Mouse (Mus musculus): Measurements from ENCODE around the gene Synpr.

Gene Synpr

GRCm38 (mm10) chr14:13553616-13554370 lies 269.2 kb downstream of the Synpr start:
- no peak for DNase-seq (ENCODE audit: low spot score)

GRCm38 (mm10) chr14:13554631-13555030 lies 270.1 kb downstream of the Synpr start:
- no peak for DNase-seq (ENCODE audit: low spot score)

- no peak for DNase-seq (ENCODE audit: low spot score)
Observed at GRCm38 (mm10) chr14:13558117-13558516, 273.5 kb downstream of the Synpr start.

GRCm38 (mm10) chr14:13567250-13567649 lies 282.7 kb downstream of the Synpr start:
- no peak for DNase-seq (ENCODE audit: low spot score)

GRCm38 (mm10) chr14:13567996-13568395 lies 283.4 kb downstream of the Synpr start:
- DNase-seq (ENCODE audit: low spot score), result no peak

GRCm38 (mm10) chr14:13571941-13572340 lies 287.4 kb downstream of the Synpr start:
- DNase-seq (ENCODE audit: low spot score), result no peak

GRCm38 (mm10) chr14:13572530-13572929 lies 287.9 kb downstream of the Synpr start:
- no peak for DNase-seq (ENCODE audit: low spot score)

GRCm38 (mm10) chr14:13578101-13578500 lies 293.5 kb downstream of the Synpr start:
- DNase-seq (ENCODE audit: low spot score), result no peak

GRCm38 (mm10) chr14:13578744-13579143 lies 294.2 kb downstream of the Synpr start:
- DNase-seq (ENCODE audit: low spot score), result no peak

- peak; percentile 39 for DNase-seq (ENCODE audit: low spot score)
Observed at GRCm38 (mm10) chr14:13593321-13593940, 308.9 kb downstream of the Synpr start.

GRCm38 (mm10) chr14:13596251-13596650 lies 311.7 kb downstream of the Synpr start:
- DNase-seq (ENCODE audit: low spot score), result no peak

- DNase-seq (ENCODE audit: low spot score), result no peak
Observed at GRCm38 (mm10) chr14:13597204-13597603, 312.6 kb downstream of the Synpr start.

GRCm38 (mm10) chr14:13620531-13620930 lies 336.0 kb downstream of the Synpr start:
- no peak for DNase-seq (ENCODE audit: low spot score)

- DNase-seq (ENCODE audit: low spot score), result no peak
Observed at GRCm38 (mm10) chr14:13649865-13650264, 365.3 kb downstream of the Synpr start.

GRCm38 (mm10) chr14:13651039-13651438 lies 366.5 kb downstream of the Synpr start:
- DNase-seq (ENCODE audit: low spot score), result no peak

GRCm38 (mm10) chr14:13651541-13652298 lies 367.1 kb downstream of the Synpr start:
- DNase-seq (ENCODE audit: low spot score), result no peak

All from layer of hippocampus, adult 9-10 months (tissue).